Mouse (Mus musculus) monocyte, adult 5-6 weeks (primary cell): ENCODE data around the gene Adra1d. TPM values are rescaled to one million over a fixed set of nuclear protein-coding genes. Genes with fewer than 3 reads are reported as not detected.

ENCODE experiments used
- ATAC-seq: fragments of 153-309, 156-312 bp; replicated peaks from 2 replicates; pipeline ENCODE4 v1.8.0; 2017; ENCODE audit warnings: mild to moderate bottlenecking; ENCODE audit not compliant: low TSS enrichment, insufficient number of reproducible peaks, severe bottlenecking, poor library complexity, low FRiP score
- total RNA-seq: library from RNA; stranded (forward); fragments of 200-1000, 200-491, 200-594 nt; gene quantifications from 3 replicates; pipeline ENCODE4 v1.2.3, GENCODE M21; 2017

Gene Adra1d
- not detected in 3 replicates for total RNA-seq

GRCm38 (mm10) chr2:131561891-131562585, at the start of gene Adra1d:
Gene Adra1d, minus strand, starts transcription at chr2:131562283.
- ATAC-seq: no peak

- ATAC-seq: no peak
Measured at GRCm38 (mm10) chr2:131601881-131602280, 39.8 kb upstream of the Adra1d start.

- no peak for ATAC-seq
Measured at GRCm38 (mm10) chr2:131594871-131595270, 32.8 kb upstream of the Adra1d start.

- ATAC-seq: no peak
Measured at GRCm38 (mm10) chr2:131587521-131587920, 25.4 kb upstream of the Adra1d start.

GRCm38 (mm10) chr2:131581506-131581905, 19.4 kb upstream of the Adra1d start:
- no peak for ATAC-seq

- ATAC-seq: no peak
Measured at GRCm38 (mm10) chr2:131562586-131563122, 571 bp upstream of the Adra1d start.

GRCm38 (mm10) chr2:131561344-131561870, 676 bp downstream of the Adra1d start:
- ATAC-seq: no peak

GRCm38 (mm10) chr2:131560205-131560919, 1.7 kb downstream of the Adra1d start:
- ATAC-seq: no peak

GRCm38 (mm10) chr2:131557896-131558295, 4.2 kb downstream of the Adra1d start:
- ATAC-seq: no peak

- no peak for ATAC-seq
Measured at GRCm38 (mm10) chr2:131552736-131553400, 9.2 kb downstream of the Adra1d start.

GRCm38 (mm10) chr2:131551701-131552620, 10.1 kb downstream of the Adra1d start:
- ATAC-seq: no peak

- ATAC-seq: no peak
Measured at GRCm38 (mm10) chr2:131550906-131551305, 11.2 kb downstream of the Adra1d start.

- no peak for ATAC-seq
Measured at GRCm38 (mm10) chr2:131550474-131550873, 11.6 kb downstream of the Adra1d start.

GRCm38 (mm10) chr2:131549090-131549489, 13.0 kb downstream of the Adra1d start:
- ATAC-seq: no peak

GRCm38 (mm10) chr2:131548330-131548729, 13.8 kb downstream of the Adra1d start:
- ATAC-seq: no peak

- ATAC-seq: no peak
Measured at GRCm38 (mm10) chr2:131546745-131547408, 15.2 kb downstream of the Adra1d start.

- ATAC-seq: no peak
Measured at GRCm38 (mm10) chr2:131546308-131546700, 15.8 kb downstream of the Adra1d start.
